Mouse (Mus musculus): ENCODE measurements around the gene Gm20388. TPM values are rescaled to one million over a fixed set of nuclear protein-coding genes. Genes with fewer than 3 reads are reported as not detected.

The Gm20388 gene
- polyA plus RNA-seq, 1 experiment from 2014 or later = not detected

- no peak overlapping the region for H3K27ac ChIP-seq
- H3K4me2 ChIP-seq = no peak overlapping the region
- WGBS = 59% methylated on average over 5 of the region's 5 CpGs
- no peak overlapping the region for H3K4me3 ChIP-seq
- peaks cover 75% of the 10 kb centered on the region for H3K4me1 ChIP-seq
- H3K9me3 ChIP-seq = no peaks in the 10 kb centered on the region
- no peak for ATAC-seq (ENCODE audit: insufficient number of reproducible peaks, insufficient read depth, low FRiP score, low TSS enrichment, low read depth)
- H3K9ac ChIP-seq = no peak overlapping the region
- no peaks in the 10 kb centered on the region for H3K27me3 ChIP-seq
- no peaks in the 10 kb centered on the region for H3K36me3 ChIP-seq
Measured at GRCm38 (mm10) chr8:120428492-120428891, 517.9 kb downstream of the Gm20388 start.

GRCm38 (mm10) chr8:120429116-120429515 is 518.5 kb downstream of the Gm20388 start:
- H3K9me3 ChIP-seq = no peaks in the 10 kb centered on the region
- no peak overlapping the region for H3K4me2 ChIP-seq
- ATAC-seq (ENCODE audit: insufficient number of reproducible peaks, insufficient read depth, low FRiP score, low TSS enrichment, low read depth) = no peak
- H3K27me3 ChIP-seq = no peaks in the 10 kb centered on the region
- no peak overlapping the region for H3K27ac ChIP-seq
- H3K4me1 ChIP-seq = peaks cover 69% of the 10 kb centered on the region
- no peak overlapping the region for H3K4me3 ChIP-seq
- 100% methylated on average over 1 of the region's 1 CpGs for WGBS
- no peak overlapping the region for H3K9ac ChIP-seq
- H3K36me3 ChIP-seq = no peaks in the 10 kb centered on the region

- Histone ChIP-seq H3K36me3 (no peaks in the 10 kb centered on the region), H3K27me3 (no peaks in the 10 kb centered on the region), H3K9me3 (no peaks in the 10 kb centered on the region), H3K9ac (no peak overlapping the region), H3K4me1 (peaks cover 59% of the 10 kb centered on the region), H3K4me2 (no peak overlapping the region), H3K27ac (no peak overlapping the region), H3K4me3 (no peak overlapping the region)
- no peak for ATAC-seq (ENCODE audit: insufficient number of reproducible peaks, insufficient read depth, low FRiP score, low TSS enrichment, low read depth)
- 89% methylated on average over 12 of the region's 12 CpGs for WGBS
Measured at GRCm38 (mm10) chr8:120431042-120431441, 520.4 kb downstream of the Gm20388 start.

- no peak for ATAC-seq (ENCODE audit: insufficient number of reproducible peaks, insufficient read depth, low FRiP score, low TSS enrichment, low read depth)
- Histone ChIP-seq H3K36me3 (no peaks in the 10 kb centered on the region), H3K9ac (no peak overlapping the region), H3K27me3 (no peaks in the 10 kb centered on the region), H3K9me3 (no peaks in the 10 kb centered on the region), H3K27ac (peak overlapping the region; percentile 5; the same call in 1 of the 2 replicates), H3K4me1 (peaks cover 58% of the 10 kb centered on the region), H3K4me2 (no peak overlapping the region), H3K4me3 (no peak overlapping the region)
- WGBS = 76% methylated on average over 7 of the region's 7 CpGs
Measured at GRCm38 (mm10) chr8:120432438-120432837, 521.8 kb downstream of the Gm20388 start.

- H3K4me1 ChIP-seq = peaks cover 59% of the 10 kb centered on the region
- H3K4me2 ChIP-seq = no peak overlapping the region
- H3K27me3 ChIP-seq = 0 out of 2 replicates have a peak, but pooled peaks cover 6% of the 10 kb centered on the region
- H3K36me3 ChIP-seq = no peaks in the 10 kb centered on the region
- ATAC-seq (ENCODE audit: insufficient number of reproducible peaks, insufficient read depth, low FRiP score, low TSS enrichment, low read depth) = no peak
- H3K27ac ChIP-seq = peak overlapping the region; percentile 5; the same call in 1 of the 2 replicates
- WGBS = 77% methylated on average over 7 of the region's 7 CpGs
- no peaks in the 10 kb centered on the region for H3K9me3 ChIP-seq
- no peak overlapping the region for H3K9ac ChIP-seq
- no peak overlapping the region for H3K4me3 ChIP-seq
Measured at GRCm38 (mm10) chr8:120433143-120433542, 522.5 kb downstream of the Gm20388 start.

- H3K9ac ChIP-seq = no peak overlapping the region
- WGBS = 93% methylated on average over 1 of the region's 1 CpGs
- 0 out of 2 replicates have a peak, but pooled peaks cover 9% of the 10 kb centered on the region for H3K27me3 ChIP-seq
- no peak overlapping the region for H3K27ac ChIP-seq
- no peak overlapping the region for H3K4me2 ChIP-seq
- peaks cover 59% of the 10 kb centered on the region for H3K4me1 ChIP-seq
- no peak overlapping the region for H3K4me3 ChIP-seq
- H3K9me3 ChIP-seq = no peaks in the 10 kb centered on the region
- ATAC-seq (ENCODE audit: insufficient number of reproducible peaks, insufficient read depth, low FRiP score, low TSS enrichment, low read depth) = no peak
- H3K36me3 ChIP-seq = no peaks in the 10 kb centered on the region
Measured at GRCm38 (mm10) chr8:120433734-120434133, 523.1 kb downstream of the Gm20388 start.

GRCm38 (mm10) chr8:120435781-120436180 is 525.1 kb downstream of the Gm20388 start:
- WGBS = 94% methylated on average over 15 of the region's 15 CpGs
- Histone ChIP-seq H3K4me3 (no peak overlapping the region), H3K36me3 (no peaks in the 10 kb centered on the region), H3K27ac (no peak overlapping the region), H3K9ac (no peak overlapping the region), H3K9me3 (no peaks in the 10 kb centered on the region), H3K4me1 (peaks cover 70% of the 10 kb centered on the region), H3K27me3 (0 out of 2 replicates have a peak, but pooled peaks cover 9% of the 10 kb centered on the region), H3K4me2 (no peak overlapping the region)
- no peak for ATAC-seq (ENCODE audit: insufficient number of reproducible peaks, insufficient read depth, low FRiP score, low TSS enrichment, low read depth)

GRCm38 (mm10) chr8:120436491-120437030 is 525.9 kb downstream of the Gm20388 start:
- H3K4me3 ChIP-seq = no peak overlapping the region
- peak overlapping the region; percentile 41; the same call in 1 of the 2 replicates for H3K27ac ChIP-seq
- peaks cover 76% of the 10 kb centered on the region for H3K4me1 ChIP-seq
- H3K9ac ChIP-seq = no peak overlapping the region
- no peak overlapping the region for H3K4me2 ChIP-seq
- no peak for ATAC-seq (ENCODE audit: insufficient number of reproducible peaks, insufficient read depth, low FRiP score, low TSS enrichment, low read depth)
- 0 out of 2 replicates have a peak, but pooled peaks cover 9% of the 10 kb centered on the region for H3K27me3 ChIP-seq
- H3K9me3 ChIP-seq = no peaks in the 10 kb centered on the region
- H3K36me3 ChIP-seq = no peaks in the 10 kb centered on the region
- WGBS = 50% methylated on average over 5 of the region's 5 CpGs

GRCm38 (mm10) chr8:120437207-120437606 is 526.6 kb downstream of the Gm20388 start:
- no peak overlapping the region for H3K4me2 ChIP-seq
- no peaks in the 10 kb centered on the region for H3K36me3 ChIP-seq
- 76% methylated on average over 1 of the region's 1 CpGs for WGBS
- ATAC-seq (ENCODE audit: insufficient number of reproducible peaks, insufficient read depth, low FRiP score, low TSS enrichment, low read depth) = no peak
- peak overlapping the region; percentile 41; the same call in 1 of the 2 replicates for H3K27ac ChIP-seq
- H3K9ac ChIP-seq = no peak overlapping the region
- peaks cover 81% of the 10 kb centered on the region for H3K4me1 ChIP-seq
- 0 out of 2 replicates have a peak, but pooled peaks cover 9% of the 10 kb centered on the region for H3K27me3 ChIP-seq
- no peaks in the 10 kb centered on the region for H3K9me3 ChIP-seq
- H3K4me3 ChIP-seq = no peak overlapping the region

GRCm38 (mm10) chr8:120437666-120438395 is 527.2 kb downstream of the Gm20388 start:
- no peak overlapping the region for H3K4me3 ChIP-seq
- H3K9ac ChIP-seq = peak overlapping the region; percentile 32; the same call in 1 of the 2 replicates
- H3K27ac ChIP-seq = peak overlapping the region; percentile 41; the same call in 1 of the 2 replicates
- 56% methylated on average over 21 of the region's 21 CpGs for WGBS
- H3K36me3 ChIP-seq = no peaks in the 10 kb centered on the region
- no peak; the same call in 1 of the 2 replicates for ATAC-seq (ENCODE audit: insufficient number of reproducible peaks, insufficient read depth, low FRiP score, low TSS enrichment, low read depth)
- no peaks in the 10 kb centered on the region for H3K9me3 ChIP-seq
- peaks cover 81% of the 10 kb centered on the region for H3K4me1 ChIP-seq
- H3K27me3 ChIP-seq = 0 out of 2 replicates have a peak, but pooled peaks cover 9% of the 10 kb centered on the region
- H3K4me2 ChIP-seq = no peak overlapping the region

- Histone ChIP-seq H3K27me3 (0 out of 2 replicates have a peak, but pooled peaks cover 9% of the 10 kb centered on the region), H3K27ac (no peak overlapping the region), H3K36me3 (no peaks in the 10 kb centered on the region), H3K4me3 (no peak overlapping the region), H3K9me3 (no peaks in the 10 kb centered on the region), H3K4me2 (peak overlapping the region; percentile 34), H3K9ac (peak overlapping the region; percentile 44; the same call in 1 of the 2 replicates), H3K4me1 (peaks cover 78% of the 10 kb centered on the region)
- 8% methylated on average over 19 of the region's 19 CpGs for WGBS
- ATAC-seq (ENCODE audit: insufficient number of reproducible peaks, insufficient read depth, low FRiP score, low TSS enrichment, low read depth) = no peak
Measured at GRCm38 (mm10) chr8:120439309-120439708, 528.7 kb downstream of the Gm20388 start.

GRCm38 (mm10) chr8:120440739-120441138 is 530.1 kb downstream of the Gm20388 start:
- WGBS = 68% methylated on average over 12 of the region's 12 CpGs
- Histone ChIP-seq H3K4me1 (peaks cover 68% of the 10 kb centered on the region), H3K9ac (no peak overlapping the region), H3K27ac (no peak overlapping the region), H3K4me2 (no peak overlapping the region), H3K9me3 (no peaks in the 10 kb centered on the region), H3K27me3 (0 out of 2 replicates have a peak, but pooled peaks cover 9% of the 10 kb centered on the region), H3K36me3 (no peaks in the 10 kb centered on the region), H3K4me3 (no peak overlapping the region)
- no peak for ATAC-seq (ENCODE audit: insufficient number of reproducible peaks, insufficient read depth, low FRiP score, low TSS enrichment, low read depth)
